Mouse (Mus musculus) small intestine, adult 10 weeks (tissue): ENCODE results near the gene Abcc2. TPM values are rescaled to one million over a fixed set of nuclear protein-coding genes. Genes with fewer than 3 reads are reported as not detected.

Experiments
- polyA plus RNA-seq: library from polyadenylated mRNA; stranded (reverse); fragments of 350-450 nt; fragmentation: Illumina TruSeq; extraction: RNeasy Lipid Tissue Mini Kit (QIAGEN cat#74804); gene quantifications from one replicate; pipeline ENCODE4 v1.2.3, GENCODE M21; 2014; ENCODE audit warnings: low replicate concordance

Gene Abcc2
- polyA plus RNA-seq, result 982 TPM

DNA sequence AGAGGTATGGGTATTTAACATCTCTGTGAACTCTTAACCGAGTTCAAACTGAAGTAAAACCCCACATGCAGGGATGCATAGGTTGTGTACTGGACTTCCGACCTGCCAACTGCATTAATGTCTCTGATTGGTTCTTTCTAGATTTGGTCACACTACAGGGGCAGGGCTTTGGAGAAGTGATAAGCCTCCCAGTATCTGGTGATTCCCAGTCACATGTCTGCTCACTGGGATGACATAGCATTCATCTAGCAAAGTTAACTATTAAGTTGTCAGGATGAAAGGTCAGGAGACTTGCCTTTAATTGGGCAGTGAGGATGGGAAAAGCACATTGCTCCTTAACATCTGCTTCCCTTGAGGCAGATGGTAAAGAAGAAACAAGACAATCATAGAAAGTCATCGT lies at the start of gene Abcc2:
Abcc2 (plus strand) TSS at position 213 of the 400 bp plus-strand sequence.

DNA sequence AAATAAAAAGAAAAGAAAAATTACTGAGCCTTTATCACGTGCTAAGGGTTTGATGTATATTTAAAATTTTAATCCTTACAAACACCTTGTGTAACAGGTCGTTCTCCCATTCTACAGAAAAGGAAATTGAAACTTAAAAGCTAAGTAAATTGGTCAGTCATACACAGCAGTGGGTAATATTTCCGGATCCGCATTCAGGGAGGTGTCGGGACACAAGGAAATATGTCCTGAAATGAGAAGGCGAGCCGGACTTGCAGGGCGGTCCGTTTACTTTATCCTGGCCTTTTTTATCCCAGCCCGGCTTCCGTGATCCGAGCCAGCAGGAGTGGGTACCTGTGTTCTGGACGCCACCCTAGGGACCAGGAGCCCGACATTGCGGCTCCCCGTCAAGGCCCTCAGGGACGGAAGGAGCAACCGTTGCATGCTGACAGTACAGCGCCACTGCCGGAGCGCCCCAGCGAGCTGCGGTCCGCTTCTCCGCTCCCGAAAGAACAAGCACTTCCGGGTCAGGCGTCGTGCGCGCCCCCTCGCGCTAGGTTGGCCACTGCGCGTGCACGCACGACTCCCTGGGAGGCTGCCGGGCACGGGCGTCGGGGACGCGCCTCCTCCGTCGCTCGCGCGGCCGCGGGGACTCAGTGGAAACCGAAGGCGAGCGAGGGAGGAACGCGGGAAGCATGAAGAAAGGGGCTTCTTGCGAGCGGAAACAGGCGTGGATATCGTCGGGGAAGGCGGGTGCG lies 29.3 kb upstream of the Abcc2 start, which contains the start of the genes Cutc and Cox15:
Cutc (plus strand) TSS at position 508 of the 737 bp plus-strand sequence.
Cox15 (minus strand) TSS at position 512 of the 737 bp plus-strand sequence.

Other genes starting within 250 kb of the Abcc2 start
- 1.5 TPM for gene Nkx2-3, start 169.9 kb upstream of the Abcc2 start, polyA plus RNA-seq
- gene Slc25a28, start 107.3 kb upstream of the Abcc2 start, polyA plus RNA-seq, result 5.6 TPM
- 42.5 TPM for gene Entpd7, start 92.5 kb upstream of the Abcc2 start, polyA plus RNA-seq
- 41.2 TPM for gene Cutc, start 29.2 kb upstream of the Abcc2 start, polyA plus RNA-seq
- gene Cox15, start 29.2 kb upstream of the Abcc2 start, polyA plus RNA-seq, result 10.7 TPM
- 14.3 TPM for gene Dnmbp, start 158.0 kb downstream of the Abcc2 start, polyA plus RNA-seq
- gene Cpn1, start 204.4 kb downstream of the Abcc2 start, polyA plus RNA-seq, result not detected
- 4.3 TPM for gene Cyp2c23, start 247.0 kb downstream of the Abcc2 start, polyA plus RNA-seq